Mouse (Mus musculus) cerebellum, adult (tissue): ENCODE measurements around the gene Usp3.
A peak's percentile ranks its signal among the peaks of the same experiment; 100 is the strongest.

Source experiments
- ATAC-seq: cut with Nextera tagmentation; 2 replicates; pipeline ENCODE4 v1.9.2; 2017; ENCODE audit warnings: mild to moderate bottlenecking, moderate library complexity, mixed read lengths; ENCODE audit not compliant: insufficient number of reproducible peaks, low FRiP score, low TSS enrichment

Usp3 gene

GRCm38 (mm10) chr9:66511580-66512350, 81.2 kb downstream of the Usp3 start:
- peak; percentile 68 for ATAC-seq

- no peak for ATAC-seq
Measured at GRCm38 (mm10) chr9:66510944-66511343, 82.0 kb downstream of the Usp3 start.

- 0 out of 2 replicates have a peak, but pooled peaks have one; percentile 6 for ATAC-seq
Measured at GRCm38 (mm10) chr9:66510351-66510841, 82.5 kb downstream of the Usp3 start.

- ATAC-seq: no peak
Measured at GRCm38 (mm10) chr9:66508890-66509399, 84.0 kb downstream of the Usp3 start.

- no peak for ATAC-seq
Measured at GRCm38 (mm10) chr9:66507684-66508083, 85.3 kb downstream of the Usp3 start.

GRCm38 (mm10) chr9:66506424-66506823, 86.5 kb downstream of the Usp3 start:
- ATAC-seq: no peak

GRCm38 (mm10) chr9:66506011-66506410, 86.9 kb downstream of the Usp3 start:
- ATAC-seq: no peak

GRCm38 (mm10) chr9:66505141-66505917, 87.6 kb downstream of the Usp3 start:
- ATAC-seq: no peak

- no peak for ATAC-seq
Measured at GRCm38 (mm10) chr9:66504518-66504917, 88.4 kb downstream of the Usp3 start.

- no peak for ATAC-seq
Measured at GRCm38 (mm10) chr9:66503879-66504411, 89.0 kb downstream of the Usp3 start.

GRCm38 (mm10) chr9:66501248-66501647, 91.7 kb downstream of the Usp3 start:
- no peak for ATAC-seq

GRCm38 (mm10) chr9:66493992-66494391, 99.0 kb downstream of the Usp3 start:
- no peak for ATAC-seq

GRCm38 (mm10) chr9:66492361-66492760, 100.6 kb downstream of the Usp3 start:
- no peak for ATAC-seq

GRCm38 (mm10) chr9:66488786-66489185, 104.2 kb downstream of the Usp3 start:
- no peak for ATAC-seq

GRCm38 (mm10) chr9:66483429-66483828, 109.5 kb downstream of the Usp3 start:
- ATAC-seq: no peak

- ATAC-seq: no peak
Measured at GRCm38 (mm10) chr9:66477785-66478184, 115.2 kb downstream of the Usp3 start.

GRCm38 (mm10) chr9:66465087-66465486, 127.9 kb downstream of the Usp3 start:
- ATAC-seq: no peak
